Mouse (Mus musculus) CH12.LX (cell line): ENCODE measurements around the gene Ackr1. TPM values are rescaled to one million over a fixed set of nuclear protein-coding genes. Genes with fewer than 3 reads are reported as not detected.
A peak's percentile ranks its signal among the peaks of the same experiment; 100 is the strongest.

Experiments used
- DNase-seq: peaks from one replicate; pipeline ENCODE4 v3.0.0-alpha.2; 2013; ENCODE audit errors: extremely low read depth
- H3K27ac ChIP-seq: 2 replicates; pipeline ENCODE4 v1.5.1; 2012; ENCODE audit warnings: low read depth, mild to moderate bottlenecking, control low read depth, moderate library complexity; ENCODE audit not compliant: insufficient read depth
- H3K27me3 ChIP-seq: replicated peaks from 2 replicates; pipeline ENCODE3; 2012; ENCODE audit warnings: inconsistent platforms
- H3K36me3 ChIP-seq, 2 experiments: replicated peaks in 1 of 2; 2 replicates each; pipeline versions ENCODE3 to v1.6.1; 2012; ENCODE audit warnings: inconsistent platforms in 1 of 2, low read length in 1 of 2, mild to moderate bottlenecking in 1 of 2, mixed read lengths in 1 of 2, moderate library complexity in 1 of 2; ENCODE audit not compliant: control insufficient read depth in 1 of 2, insufficient read depth in 1 of 2
- H3K4me1 ChIP-seq, 2 experiments: 2 replicates each; pipeline ENCODE4 v1.6.1; 2012; ENCODE audit warnings: inconsistent platforms in 1 of 2, moderate library complexity in 1 of 2; ENCODE audit not compliant: insufficient read depth in 2 of 2, control insufficient read depth in 1 of 2
- H3K4me2 ChIP-seq: 2 replicates; pipeline ENCODE4 v1.6.1; 2012; ENCODE audit warnings: low read depth, mild to moderate bottlenecking, control low read depth; ENCODE audit not compliant: poor library complexity, insufficient read depth, severe bottlenecking
- H3K4me3 ChIP-seq, 3 experiments: fragments of 150-350 bp in 1 of 3; sonication (generic) in 1 of 3; replicated peaks in 1 of 3; 2 replicates each; pipeline versions ENCODE3 to v1.5.1; 2011 to 2012; ENCODE audit warnings: low read depth in 2 of 3, low read length in 2 of 3, mild to moderate bottlenecking in 2 of 3, moderate library complexity in 2 of 3, control low read depth in 1 of 3, improper control_type of control experiment in 1 of 3, inconsistent platforms in 1 of 3, mixed read lengths in 1 of 3; ENCODE audit not compliant: poor library complexity in 1 of 3
- H3K79me2 ChIP-seq: replicated peaks from 2 replicates; pipeline ENCODE4 v1.6.1; 2012; ENCODE audit warnings: mild to moderate bottlenecking, moderate library complexity; ENCODE audit not compliant: control insufficient read depth, poor library complexity, insufficient read depth, severe bottlenecking; ENCODE audit errors: extremely low read depth
- H3K9ac ChIP-seq: 2 replicates; pipeline ENCODE4 v1.6.1; 2012; ENCODE audit warnings: low read depth, mild to moderate bottlenecking, control low read depth, moderate library complexity; ENCODE audit not compliant: insufficient read depth
- H3K9me3 ChIP-seq: replicated peaks from 2 replicates; pipeline ENCODE3; 2012; ENCODE audit warnings: low read length, inconsistent platforms, mixed read lengths
- CHD2 ChIP-seq: IDR thresholded peaks from 2 replicates; pipeline ENCODE4 v1.6.1; 2011; ENCODE audit warnings: low read length, improper control_type of control experiment
- CTCF ChIP-seq, 2 experiments: IDR thresholded peaks in 1 of 2; conservative IDR thresholded peaks in 1 of 2; 2 replicates each; pipeline ENCODE4 v1.5.1; 2011 to 2012; ENCODE audit warnings: low read depth in 2 of 2, low read length in 2 of 2, improper control_type of control experiment in 1 of 2, inconsistent platforms in 1 of 2, mild to moderate bottlenecking in 1 of 2, moderate library complexity in 1 of 2
- E2F4 ChIP-seq: IDR thresholded peaks from 2 replicates; pipeline ENCODE4 v1.6.1; 2011; ENCODE audit warnings: low read depth, low read length, improper control_type of control experiment; ENCODE audit not compliant: insufficient replicate concordance
- HCFC1 ChIP-seq: IDR thresholded peaks from 2 replicates; pipeline ENCODE4 v1.6.1; 2012; ENCODE audit warnings: low read depth, mild to moderate bottlenecking, inconsistent platforms, low read length, improper control_type of control experiment
- IRF4 ChIP-seq: IDR thresholded peaks from 2 replicates; pipeline ENCODE4 v1.6.1; 2014; ENCODE audit warnings: low read depth, mild to moderate bottlenecking, inconsistent platforms, low read length, improper control_type of control experiment
- JUN ChIP-seq: IDR thresholded peaks from 2 replicates; pipeline ENCODE4 v1.6.1; 2011; ENCODE audit warnings: low read depth, mild to moderate bottlenecking, low read length, improper control_type of control experiment, moderate library complexity; ENCODE audit not compliant: insufficient read depth
- KAT2A ChIP-seq: IDR thresholded peaks from 2 replicates; pipeline ENCODE4 v1.6.1; 2012; ENCODE audit warnings: low read length, improper control_type of control experiment, inconsistent platforms; ENCODE audit not compliant: insufficient replicate concordance
- MAFK ChIP-seq: IDR thresholded peaks from 2 replicates; pipeline ENCODE4 v1.6.1; 2011; ENCODE audit warnings: low read length, improper control_type of control experiment; ENCODE audit not compliant: insufficient replicate concordance
- MAX ChIP-seq: IDR thresholded peaks from 2 replicates; pipeline ENCODE4 v1.6.1; 2011; ENCODE audit warnings: low read length, improper control_type of control experiment
- MAZ ChIP-seq: IDR thresholded peaks from 2 replicates; pipeline ENCODE4 v1.6.1; 2012; ENCODE audit warnings: low read depth, mild to moderate bottlenecking, inconsistent platforms, low read length, improper control_type of control experiment, moderate library complexity
- MXI1 ChIP-seq: IDR thresholded peaks from 2 replicates; pipeline ENCODE4 v1.6.1; 2011; ENCODE audit warnings: mild to moderate bottlenecking, low read depth, low read length, improper control_type of control experiment
- MYC ChIP-seq: IDR thresholded peaks from 2 replicates; pipeline ENCODE4 v1.6.1; 2011; ENCODE audit warnings: low read depth, mild to moderate bottlenecking, improper control_type of control experiment, low read length
- NELFE ChIP-seq: IDR thresholded peaks from 2 replicates; pipeline ENCODE4 v1.6.1; 2011; ENCODE audit warnings: low read depth, low read length, improper control_type of control experiment
- NRF1 ChIP-seq: IDR thresholded peaks from 2 replicates; pipeline ENCODE4 v1.6.1; 2014; ENCODE audit warnings: low read depth, mild to moderate bottlenecking, inconsistent platforms, low read length, improper control_type of control experiment, moderate library complexity
- PAX5 ChIP-seq: IDR thresholded peaks from 2 replicates; pipeline ENCODE4 v1.6.1; 2012; ENCODE audit warnings: low read length, inconsistent platforms, mixed read lengths
- POLR2A ChIP-seq: IDR thresholded peaks from 2 replicates; pipeline ENCODE4 v1.6.1; 2011; ENCODE audit warnings: low read depth, mild to moderate bottlenecking, improper control_type of control experiment, low read length
- POLR2AphosphoS2 ChIP-seq: IDR thresholded peaks from 2 replicates; pipeline ENCODE4 v1.6.1; 2011; ENCODE audit warnings: low read depth, low read length, improper control_type of control experiment
- RAD21 ChIP-seq: IDR thresholded peaks from 2 replicates; pipeline ENCODE4 v1.6.1; 2011; ENCODE audit warnings: low read depth, mild to moderate bottlenecking, low read length, improper control_type of control experiment, moderate library complexity
- SMC3 ChIP-seq: IDR thresholded peaks from 2 replicates; pipeline ENCODE4 v1.6.1; 2011; ENCODE audit warnings: low read depth, low read length, improper control_type of control experiment
- TCF12 ChIP-seq: IDR thresholded peaks from 2 replicates; pipeline ENCODE4 v1.6.1; 2014; ENCODE audit warnings: low read depth, mild to moderate bottlenecking, inconsistent platforms, low read length, improper control_type of control experiment
- UBTF ChIP-seq: IDR thresholded peaks from 2 replicates; pipeline ENCODE4 v1.6.1; 2012; ENCODE audit warnings: low read depth, mild to moderate bottlenecking, inconsistent platforms, low read length, improper control_type of control experiment, moderate library complexity
- USF1 ChIP-seq: IDR thresholded peaks from 2 replicates; pipeline ENCODE4 v1.6.1; 2014; ENCODE audit warnings: low read depth, mild to moderate bottlenecking, inconsistent platforms, low read length, improper control_type of control experiment
- USF2 ChIP-seq: conservative IDR thresholded peaks from 2 replicates; pipeline ENCODE4 v1.6.1; 2011; ENCODE audit warnings: low read depth, low read length, improper control_type of control experiment
- ZC3H11A ChIP-seq: IDR thresholded peaks from 2 replicates; pipeline ENCODE4 v1.6.1; 2012; ENCODE audit warnings: low read depth, mild to moderate bottlenecking, inconsistent platforms, low read length, improper control_type of control experiment
- ZKSCAN1 ChIP-seq: IDR thresholded peaks from 2 replicates; pipeline ENCODE4 v1.6.1; 2012; ENCODE audit warnings: low read depth, inconsistent platforms, low read length, improper control_type of control experiment, borderline replicate concordance
- ZMIZ1 ChIP-seq: IDR thresholded peaks from 2 replicates; pipeline ENCODE4 v1.6.1; 2012; ENCODE audit warnings: low read depth, mild to moderate bottlenecking, inconsistent platforms, low read length, improper control_type of control experiment
- dilution Hi-C: fragments of 300-500 bp; cut with MboI; formaldehyde crosslinking; loops from 2 replicates; pipeline ENCODE4 v1.14.3; 2020; ENCODE audit warnings: low sequenced_read_pairs; ENCODE audit not compliant: extremely low pct_unique_long_range_greater_than_20kb, extremely low pct_ligation_motif_present
- in situ Hi-C: fragments of 300-500 bp; cut with MboI; formaldehyde crosslinking; loops from 3 replicates; pipeline ENCODE4 v1.14.3; 2019; ENCODE audit warnings: low sequenced_read_pairs, low pct_ligation_motif_present, low pct_unique_long_range_greater_than_20kb, mixed read lengths
- polyA plus RNA-seq: library from polyadenylated mRNA; unstranded; fragments of >175 nt; gene quantifications from 2 replicates; pipeline ENCODE4 v1.2.1, GENCODE M21; 2012; ENCODE audit warnings: low read depth; ENCODE audit not compliant: insufficient read length
- total RNA-seq, 2 experiments: library from RNA; depleted of rRNA; stranded (reverse); fragments of 300-350 nt in 1 of 2; fragments of >200 nt in 1 of 2; gene quantifications; 2 replicates each; pipeline ENCODE4 v1.2.3; 2012 to 2014

The Ackr1 gene
- total and polyA plus RNA-seq, 3 experiments, result not detected

DNA sequence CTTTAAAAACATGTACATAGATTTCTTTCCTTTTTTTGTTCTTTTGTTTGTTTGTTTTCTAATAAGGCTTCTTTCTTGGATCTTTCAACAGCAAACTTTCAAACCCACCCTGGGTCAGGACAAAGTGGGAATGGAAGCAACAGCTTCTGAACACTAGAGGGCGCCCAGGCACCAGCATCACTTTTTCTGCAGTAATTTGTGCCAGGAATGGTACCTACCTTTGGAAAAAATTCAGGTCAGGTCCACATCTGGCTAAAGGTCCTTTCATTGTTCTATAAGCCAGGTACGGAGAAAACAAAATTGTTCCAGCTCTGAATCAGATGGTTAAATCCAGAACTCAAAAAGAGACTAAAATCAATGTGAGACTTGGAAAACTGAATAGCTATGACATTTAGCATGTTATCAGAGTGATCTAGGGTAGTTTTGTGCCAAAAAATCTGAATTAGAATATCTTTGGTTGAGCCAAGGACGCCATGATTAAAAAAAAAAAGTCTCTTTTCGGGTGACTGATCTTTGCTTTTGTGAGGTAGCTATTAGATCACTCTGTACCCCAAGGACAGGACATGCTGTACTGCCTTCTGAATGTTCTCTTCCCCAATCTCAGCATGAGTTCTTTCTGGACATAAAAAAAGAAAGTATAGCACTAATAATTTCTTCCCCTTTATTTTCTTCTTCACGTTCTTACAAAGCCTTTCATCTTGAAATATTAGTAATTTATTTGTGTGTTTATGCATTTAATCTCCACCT, 9.5 kb downstream of the Ackr1 start:
- TF ChIP-seq UBTF (no peak), RAD21 (peak; percentile 74), SMC3 (peak; percentile 77), PAX5 (no peak), MAFK (no peak), ZC3H11A (peak; percentile 30; the same call in 1 of the 2 replicates), NELFE (no peak), POLR2A (no peak), CHD2 (no peak), TCF12 (no peak), E2F4 (no peak), IRF4 (no peak), MYC (no peak), POLR2AphosphoS2 (no peak), CTCF (conservative IDR thresholded peaks at IDR 0.05 in 1 of 2, IDR thresholded peaks at IDR 0.05 in 1 of 2; ENCODE audit: low read depth in 2 of 2, low read length in 2 of 2) (peak; percentile 72 to 85), NRF1 (no peak), HCFC1 (no peak), ZKSCAN1 (no peak), USF1 (no peak), USF2 (no peak), MAX (no peak), ZMIZ1 (no peak), MAZ (no peak), KAT2A (no peak), JUN (no peak), MXI1 (no peak)
- TF ChIP-seq, all 38 proteins: peak for 4
- no peaks in the 10 kb centered on the region for H3K9me3 ChIP-seq
- in situ Hi-C loops, result no loop called here
- peak; percentile 33 for DNase-seq
- dilution Hi-C loops, result no loop called here
- no peaks in the 10 kb centered on the region for H3K27me3 ChIP-seq
- H3K4me2 ChIP-seq, result no peak overlapping the region
- H3K27ac ChIP-seq, result no peak overlapping the region
- no peaks in the 10 kb centered on the region for H3K36me3 ChIP-seq
- H3K9ac ChIP-seq, result no peak overlapping the region
- H3K4me3 ChIP-seq, result no peak overlapping the region
- H3K79me2 ChIP-seq, result no peaks in the 10 kb centered on the region
- 0 out of 4 replicates have a peak, but pooled peaks cover 0 to 3% of the 10 kb centered on the region in 2 experiments for H3K4me1 ChIP-seq
